Mouse (Mus musculus) cortical plate, adult 2 months (tissue): Measurements from ENCODE around the gene Gm10974. TPM values are rescaled to one million over a fixed set of nuclear protein-coding genes. Genes with fewer than 3 reads are reported as not detected.

Source experiments
- H3K27ac ChIP-seq: fragments of 200-500 bp; 2 replicates; pipeline ENCODE4 v1.5.1; 2012; ENCODE audit warnings: low read length, control low read depth, inconsistent platforms; ENCODE audit not compliant: insufficient read depth
- H3K4me1 ChIP-seq: fragments of 200-500 bp; 2 replicates; pipeline ENCODE4 v1.6.1; 2011; ENCODE audit warnings: low read length; ENCODE audit not compliant: control insufficient read depth, insufficient read depth
- H3K4me3 ChIP-seq: fragments of 200-500 bp; 2 replicates; pipeline ENCODE4 v1.5.1; 2011; ENCODE audit warnings: mild to moderate bottlenecking, low read length, control low read depth; ENCODE audit not compliant: insufficient read depth
- CTCF ChIP-seq: fragments of 200-500 bp; IDR thresholded peaks from 2 replicates; pipeline ENCODE4 v1.5.1; 2011; ENCODE audit warnings: mild to moderate bottlenecking, control low read depth, low read length; ENCODE audit not compliant: insufficient read depth; ENCODE audit errors: extremely low read depth
- POLR2A ChIP-seq: fragments of 200-500 bp; IDR thresholded peaks from 2 replicates; pipeline ENCODE4 v1.6.1; 2011; ENCODE audit warnings: mild to moderate bottlenecking, low read length, control low read depth; ENCODE audit not compliant: insufficient read depth; ENCODE audit errors: extremely low read depth
- polyA plus RNA-seq: library from polyadenylated mRNA; depleted of rRNA; stranded (reverse); fragments of >200 nt; gene quantifications from 2 replicates; pipeline ENCODE4 v1.2.3, GENCODE M21; 2012

The Gm10974 gene
- polyA plus RNA-seq, 1 experiment: not detected

DNA sequence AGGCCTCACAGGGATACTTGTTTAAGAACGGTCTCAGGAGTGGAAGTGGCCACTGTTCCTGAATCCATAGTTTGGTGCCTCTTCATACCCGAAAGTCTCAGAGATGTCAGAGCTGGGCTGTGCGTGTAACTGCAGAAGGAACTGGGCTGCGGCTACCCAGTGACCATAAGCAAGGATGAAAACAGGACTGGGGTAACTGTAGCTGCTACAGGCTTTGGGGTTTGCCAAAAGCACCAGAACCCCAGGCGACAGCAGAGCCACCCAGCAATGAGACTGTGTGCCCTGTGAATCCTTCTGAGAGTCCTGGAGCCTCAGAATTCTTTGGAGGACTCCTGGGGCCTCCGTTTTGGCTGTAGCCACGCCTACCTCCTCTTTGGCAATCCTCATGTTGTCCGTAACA lies 35.9 kb downstream of the Gm10974 start:
- no peaks in the 10 kb centered on the region for H3K4me1 ChIP-seq
- H3K4me3 ChIP-seq: no peak overlapping the region
- TF ChIP-seq CTCF (no peak), POLR2A (no peak)
- H3K27ac ChIP-seq: no peak overlapping the region

DNA sequence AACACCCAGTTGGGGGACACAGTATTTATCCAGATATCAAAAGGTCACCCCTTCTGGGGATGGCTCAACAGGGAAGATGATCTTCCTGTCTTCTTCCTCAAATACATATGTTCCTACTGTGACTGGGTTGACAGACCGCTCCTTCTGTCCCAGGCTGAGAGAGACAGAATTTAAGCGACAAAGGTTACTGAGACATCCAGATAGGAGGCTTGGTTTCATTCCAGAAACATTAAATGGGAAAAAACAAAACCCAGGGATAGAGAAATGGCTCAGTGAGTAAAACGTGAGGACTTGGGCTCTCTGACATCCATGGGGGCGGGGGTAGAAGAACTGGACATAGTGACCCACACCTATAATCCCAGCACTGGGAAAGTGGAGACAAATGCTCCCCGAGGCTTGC lies 37.2 kb downstream of the Gm10974 start:
- no peaks in the 10 kb centered on the region for H3K4me1 ChIP-seq
- no peak overlapping the region for H3K27ac ChIP-seq
- TF ChIP-seq CTCF: no peak
- TF ChIP-seq POLR2A: no peak
- no peak overlapping the region for H3K4me3 ChIP-seq

DNA sequence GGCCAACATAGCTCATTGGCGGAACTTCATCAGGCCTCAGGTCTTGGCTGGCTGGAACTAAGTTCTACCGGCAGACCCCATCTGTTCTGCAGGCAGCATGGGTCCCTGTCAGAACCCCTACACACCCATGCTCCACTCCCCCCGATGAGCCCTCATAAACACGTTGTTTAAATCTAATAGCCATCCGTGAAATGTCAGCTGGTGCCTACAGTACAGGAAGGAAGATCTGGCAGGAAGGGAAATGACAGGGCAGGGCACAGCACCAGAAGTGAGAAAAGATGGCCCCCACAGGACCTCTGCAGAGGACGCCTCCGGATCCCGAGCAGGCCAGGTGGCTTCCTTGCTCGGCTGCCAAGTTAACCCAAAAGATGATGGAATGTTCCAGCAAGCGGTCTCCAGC lies 38.4 kb downstream of the Gm10974 start:
- Histone ChIP-seq H3K4me3 (no peak overlapping the region), H3K27ac (no peak overlapping the region), H3K4me1 (no peaks in the 10 kb centered on the region)
- TF ChIP-seq CTCF: no peak
- no peak for TF ChIP-seq POLR2A

DNA sequence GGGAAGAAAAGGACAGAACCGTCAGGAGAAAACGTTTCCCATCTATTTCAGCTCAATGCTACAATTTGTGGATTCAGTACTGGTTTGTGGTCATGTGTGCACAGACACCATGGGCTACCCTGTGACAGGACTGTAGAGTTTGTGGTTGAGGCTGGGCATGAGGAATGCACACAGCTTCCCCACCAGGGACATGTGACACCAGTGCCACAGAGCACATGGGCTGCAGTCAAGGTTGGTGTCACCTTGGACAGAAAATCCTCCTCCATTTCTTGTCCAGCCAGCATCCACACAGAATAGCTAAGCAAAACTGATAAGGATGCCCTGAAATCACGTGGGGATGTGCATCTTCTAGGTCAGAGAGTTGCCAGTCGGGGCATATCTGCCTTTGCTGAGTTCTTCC lies 39.1 kb downstream of the Gm10974 start:
- no peak overlapping the region for H3K27ac ChIP-seq
- H3K4me3 ChIP-seq: no peak overlapping the region
- TF ChIP-seq POLR2A (no peak), CTCF (no peak)
- no peaks in the 10 kb centered on the region for H3K4me1 ChIP-seq

DNA sequence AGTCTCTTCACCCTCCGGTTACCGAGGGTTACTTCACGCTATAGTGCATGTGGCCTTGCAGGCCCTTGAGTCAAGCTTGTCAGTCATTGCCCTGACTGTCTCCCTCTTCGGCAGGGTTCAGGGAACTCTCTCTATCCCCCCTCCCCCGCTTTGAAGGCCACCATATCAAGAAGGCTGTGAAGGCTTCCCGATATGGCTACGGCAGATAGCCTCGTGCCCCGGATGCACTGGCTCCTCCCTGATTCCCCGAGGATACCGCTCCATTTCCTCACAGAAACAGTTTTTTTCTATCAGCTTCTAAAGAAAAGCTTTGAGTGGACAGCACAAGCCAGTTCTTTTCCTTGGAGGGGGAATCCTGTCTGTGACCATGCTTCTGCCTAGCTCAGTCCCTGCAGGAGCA lies 39.8 kb downstream of the Gm10974 start:
- Histone ChIP-seq H3K27ac (no peak overlapping the region), H3K4me1 (no peaks in the 10 kb centered on the region), H3K4me3 (no peak overlapping the region)
- no peak for TF ChIP-seq CTCF
- TF ChIP-seq POLR2A: no peak

DNA sequence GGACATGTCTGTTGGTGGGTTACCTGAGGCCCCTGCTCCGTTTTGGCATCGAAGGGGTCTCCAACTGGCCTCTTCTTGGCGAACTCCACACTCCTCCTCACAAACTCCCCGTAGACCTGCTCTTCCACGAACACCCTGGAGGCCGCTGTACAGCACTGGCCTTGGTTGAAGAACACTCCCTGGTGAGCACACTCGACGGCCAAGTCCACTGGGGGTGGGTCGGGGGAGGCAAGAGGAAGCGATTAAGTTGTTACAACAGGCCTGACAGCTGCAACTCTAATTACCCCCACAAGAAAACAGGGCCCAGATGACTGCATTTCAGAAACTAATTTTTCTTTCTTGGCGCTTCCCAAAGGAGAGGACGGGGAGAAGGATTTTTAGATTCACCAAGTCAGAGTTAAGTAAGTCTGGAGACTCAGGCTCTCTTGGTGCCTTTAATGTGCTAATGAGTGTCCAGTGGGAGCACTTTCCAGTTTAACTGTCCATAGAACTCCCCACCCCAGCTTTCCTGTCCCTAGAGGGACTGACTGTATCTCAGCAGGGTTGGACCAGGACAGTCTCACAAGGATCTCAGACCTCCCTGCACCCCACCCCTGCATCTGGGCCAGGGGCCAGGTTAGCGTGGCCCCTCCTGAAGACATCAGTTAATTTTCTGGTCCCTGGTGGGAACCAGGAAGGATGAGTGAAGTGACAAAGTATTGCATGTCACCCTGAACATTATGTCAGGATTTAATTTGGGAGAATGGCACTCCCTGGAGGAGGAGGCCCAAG lies 40.4 kb downstream of the Gm10974 start:
- Histone ChIP-seq H3K4me1 (no peaks in the 10 kb centered on the region), H3K4me3 (no peak overlapping the region), H3K27ac (no peak overlapping the region)
- TF ChIP-seq CTCF (no peak), POLR2A (no peak)

DNA sequence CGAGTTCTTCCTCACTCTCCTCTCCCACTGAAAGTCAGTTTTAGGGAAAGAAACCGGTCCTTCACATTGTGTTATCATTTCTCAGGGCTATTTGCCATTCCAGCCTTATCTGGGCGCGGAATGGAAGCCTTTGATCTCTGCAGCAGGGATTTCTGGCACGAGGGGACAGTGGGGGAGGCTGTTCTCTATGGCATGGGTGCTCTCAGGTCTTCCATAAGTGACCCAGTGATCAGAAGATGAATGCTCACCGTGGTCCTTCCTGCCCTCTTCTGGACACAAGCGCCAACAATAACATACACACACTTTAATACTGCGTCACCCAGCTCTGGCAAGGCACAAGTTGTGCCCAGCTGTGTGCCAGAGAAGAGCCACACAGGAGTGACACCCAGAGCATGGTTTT lies 41.3 kb downstream of the Gm10974 start:
- TF ChIP-seq POLR2A (no peak), CTCF (no peak)
- H3K4me1 ChIP-seq: no peaks in the 10 kb centered on the region
- no peak overlapping the region for H3K27ac ChIP-seq
- no peak overlapping the region for H3K4me3 ChIP-seq

DNA sequence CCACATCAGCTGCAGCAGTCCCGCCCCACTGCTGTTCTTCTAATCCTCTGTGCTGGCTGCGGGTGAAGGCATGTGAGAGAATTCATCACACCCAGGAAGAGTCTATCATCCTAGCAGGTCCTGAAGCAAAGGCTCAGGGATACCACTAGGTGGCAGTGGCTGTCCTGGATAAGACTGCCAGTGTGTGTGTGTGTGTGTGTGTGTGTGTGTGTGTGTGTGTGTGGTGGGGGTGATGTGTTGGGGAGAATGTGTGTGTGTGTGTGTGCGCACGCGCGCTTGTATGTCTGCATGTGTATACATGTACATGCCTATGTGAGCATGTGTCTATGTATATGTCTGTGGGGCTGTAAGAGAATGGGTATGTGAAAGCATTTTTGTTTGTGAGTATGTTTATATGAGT lies 43.7 kb downstream of the Gm10974 start:
- H3K27ac ChIP-seq: no peak overlapping the region
- no peaks in the 10 kb centered on the region for H3K4me1 ChIP-seq
- TF ChIP-seq POLR2A (no peak), CTCF (peak; percentile 71)
- H3K4me3 ChIP-seq: no peak overlapping the region

DNA sequence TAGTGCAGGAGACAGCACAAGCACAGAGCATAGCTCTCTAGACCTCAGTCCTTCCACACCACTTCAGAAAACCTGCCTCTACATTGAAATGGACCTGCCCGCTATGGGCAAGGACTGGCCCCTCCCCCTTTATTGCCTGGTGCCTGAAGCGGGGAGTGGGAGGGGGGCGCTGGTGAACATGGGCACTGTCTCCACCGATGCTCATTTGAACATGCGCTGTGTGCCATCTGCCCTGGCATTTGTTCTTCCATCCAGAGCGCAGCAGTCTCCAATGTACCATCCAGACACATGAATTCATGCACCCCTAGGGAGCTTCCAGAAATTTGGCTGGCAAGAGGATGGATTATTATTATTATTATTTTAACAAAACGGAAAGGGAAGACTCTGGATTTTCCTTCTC lies 47.4 kb downstream of the Gm10974 start:
- Histone ChIP-seq H3K4me3 (no peak overlapping the region), H3K27ac (no peak overlapping the region), H3K4me1 (no peaks in the 10 kb centered on the region)
- TF ChIP-seq POLR2A: no peak
- no peak for TF ChIP-seq CTCF

DNA sequence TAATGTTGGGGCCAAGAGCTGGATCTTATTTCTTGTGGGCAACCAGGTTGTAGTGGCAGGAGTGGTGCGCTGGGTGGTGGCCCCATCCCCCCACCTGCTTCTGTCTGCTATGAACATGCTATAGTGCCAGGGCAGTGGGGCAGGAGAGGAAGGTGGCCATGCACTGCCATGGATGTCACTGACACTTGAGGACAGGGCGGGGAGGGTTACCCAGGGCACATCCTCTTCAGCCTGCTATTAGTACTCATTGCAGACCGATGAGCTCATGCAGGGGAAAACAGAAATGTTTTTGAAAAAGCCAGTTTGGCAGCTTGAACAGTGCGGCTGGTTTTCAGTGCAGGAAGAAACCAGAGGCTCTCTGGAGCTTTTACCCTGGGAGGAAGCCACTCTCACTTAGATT lies 51.1 kb downstream of the Gm10974 start:
- no peak for TF ChIP-seq CTCF
- no peak for TF ChIP-seq POLR2A

More for the DNA sequence above, 51.1 kb downstream of the Gm10974 start:
- Histone ChIP-seq H3K4me1 (no peaks in the 10 kb centered on the region), H3K4me3 (no peak overlapping the region), H3K27ac (no peak overlapping the region)
